Mouse (Mus musculus) embryonic facial prominence, embryonic 14.5 days (tissue): ENCODE measurements at regions not wholly inside any gene's neighbourhood (a gene's known extent, or its start where the extent isn't known, plus 50 kb on each side); places are given as distances from the start of the nearest gene placed in this dataset.

Source experiments
- ATAC-seq: fragments of 200-750 bp; cut with Nextera tagmentation; 2 replicates; pipeline ENCODE4 v1.8.0; 2017; ENCODE audit warnings: low read depth, moderate number of reproducible peaks, moderate TSS enrichment
- DNase-seq: peaks from one replicate; pipeline ENCODE4 v3.0.0-alpha.2; 2015; ENCODE audit warnings: low spot score
- H3K27ac ChIP-seq: fragments of 300-500 bp; sonication (generic); replicated peaks from 2 replicates; pipeline ENCODE4 v1.5.1; 2014; ENCODE audit warnings: low read depth, mild to moderate bottlenecking, low read length, moderate library complexity
- H3K27me3 ChIP-seq: fragments of 300-500 bp; sonication (generic); replicated peaks from 2 replicates; pipeline ENCODE4 v1.6.1; 2014; ENCODE audit warnings: low read length; ENCODE audit not compliant: control insufficient read depth, insufficient read depth
- H3K36me3 ChIP-seq: fragments of 300-500 bp; sonication (generic); 2 replicates; pipeline ENCODE4 v1.6.1; 2014; ENCODE audit warnings: low read length, mixed read lengths; ENCODE audit not compliant: control insufficient read depth, insufficient read depth
- H3K4me1 ChIP-seq: fragments of 300-500 bp; sonication (generic); 2 replicates; pipeline ENCODE4 v1.6.1; 2014; ENCODE audit warnings: antibody characterized with exemption, low read length; ENCODE audit not compliant: control insufficient read depth, insufficient read depth
- H3K4me2 ChIP-seq: fragments of 300-500 bp; sonication (generic); 2 replicates; pipeline ENCODE4 v1.6.1; 2014; ENCODE audit warnings: low read depth, mild to moderate bottlenecking, low read length, moderate library complexity, mixed read lengths
- H3K4me3 ChIP-seq: fragments of 300-500 bp; sonication (generic); 2 replicates; pipeline ENCODE4 v1.5.1; 2014; ENCODE audit warnings: low read depth, mild to moderate bottlenecking, low read length
- H3K9ac ChIP-seq: fragments of 300-500 bp; sonication (generic); 2 replicates; pipeline ENCODE4 v1.6.1; 2014; ENCODE audit warnings: low read depth, mild to moderate bottlenecking, low read length, moderate library complexity, mixed read lengths
- H3K9me3 ChIP-seq: fragments of 300-500 bp; sonication (generic); 2 replicates; pipeline ENCODE4 v1.6.1; 2016; ENCODE audit warnings: low read length; ENCODE audit not compliant: control insufficient read depth
- WGBS: fragments of 180-500 bp; shearing (Covaris S2); extraction: QIAGEN DNeasy Blood & Tissue Kit; methylation state at CpG from one replicate; pipeline ENCODE4 v1.1.7; 2014; 5-methylcytosine and 5-hydroxymethylcytosine counted together

- ATAC-seq = no peak
These were observed 79.0 kb upstream of the Tram1l1 start for GRCm38 (mm10) chr3:124241734-124242006.

GRCm38 (mm10) chr3:124262150-124262549 is 58.5 kb upstream of the Tram1l1 start:
- H3K27ac ChIP-seq = no peak overlapping the region
- no peaks in the 10 kb centered on the region for H3K9me3 ChIP-seq
- no peak overlapping the region for H3K4me2 ChIP-seq
- H3K9ac ChIP-seq = no peak overlapping the region
- DNase-seq (no peak), ATAC-seq (no peak)
- H3K4me3 ChIP-seq = no peak overlapping the region
- H3K4me1 ChIP-seq = no peaks in the 10 kb centered on the region
- H3K36me3 ChIP-seq = no peaks in the 10 kb centered on the region
- H3K27me3 ChIP-seq = no peaks in the 10 kb centered on the region
- 58% methylated on average over 3 of the region's 3 CpGs for WGBS

More at GRCm38 (mm10) chr3:124241734-124242006, 79.0 kb upstream of the Tram1l1 start:
- no peak for DNase-seq
- Histone ChIP-seq H3K4me1 (no peaks in the 10 kb centered on the region), H3K9me3 (no peaks in the 10 kb centered on the region), H3K27me3 (no peaks in the 10 kb centered on the region), H3K4me2 (no peak overlapping the region), H3K9ac (no peak overlapping the region), H3K27ac (no peak overlapping the region), H3K36me3 (no peaks in the 10 kb centered on the region), H3K4me3 (no peak overlapping the region)
- 80% methylated on average over 1 of the region's 1 CpGs for WGBS

DNA sequence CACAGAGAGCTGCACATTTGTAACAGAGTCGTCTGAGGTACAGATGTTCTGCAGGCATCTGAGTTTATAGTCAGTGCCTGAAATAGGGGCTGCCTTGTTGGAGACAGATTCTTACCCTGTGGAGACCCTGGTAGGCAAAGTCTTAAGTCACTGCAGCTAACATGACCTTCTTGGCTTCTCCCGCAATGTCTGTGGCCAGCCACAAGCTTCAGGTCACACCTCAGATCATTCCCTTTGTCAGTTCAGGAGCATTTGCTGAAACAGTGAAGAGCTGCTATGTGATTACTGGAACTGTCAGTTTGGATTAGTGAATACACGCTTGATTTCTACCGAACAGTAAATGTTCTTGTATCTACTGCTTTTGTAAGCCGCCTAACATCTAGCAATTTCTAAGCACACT is 53.8 kb upstream of the Tram1l1 start:
- ATAC-seq = no peak
- no peaks in the 10 kb centered on the region for H3K9me3 ChIP-seq
- peak; percentile 20 for DNase-seq
- H3K9ac ChIP-seq = no peak overlapping the region
- no peaks in the 10 kb centered on the region for H3K36me3 ChIP-seq
- H3K4me1 ChIP-seq = no peaks in the 10 kb centered on the region
- no peak overlapping the region for H3K4me2 ChIP-seq
- H3K27ac ChIP-seq = no peak overlapping the region
- H3K4me3 ChIP-seq = no peak overlapping the region
- WGBS = 45% methylated on average over 5 of the region's 5 CpGs
- H3K27me3 ChIP-seq = no peaks in the 10 kb centered on the region

- Histone ChIP-seq H3K4me1 (no peaks in the 10 kb centered on the region), H3K4me2 (no peak overlapping the region), H3K9ac (no peak overlapping the region), H3K4me3 (no peak overlapping the region), H3K9me3 (no peaks in the 10 kb centered on the region), H3K27me3 (no peaks in the 10 kb centered on the region), H3K36me3 (no peaks in the 10 kb centered on the region), H3K27ac (no peak overlapping the region)
- DNase-seq = peak; percentile 12
- WGBS = 37% methylated on average over 5 of the region's 5 CpGs
- no peak for ATAC-seq
These were observed 50.1 kb upstream of the Tram1l1 start for GRCm38 (mm10) chr3:124270506-124270905.
